Mouse (Mus musculus): Measurements from ENCODE around the gene Prkn. TPM values are rescaled to one million over a fixed set of nuclear protein-coding genes. Genes with fewer than 3 reads are reported as not detected.

The Prkn gene
- total and polyA plus RNA-seq, 2 experiments, result 2.5 to 8.9 TPM

- Histone ChIP-seq H3K27ac (replicated peaks; ENCODE audit: insufficient read depth, low read depth, low read length) (no peak overlapping the region), H3K4me3 (ENCODE audit: insufficient read depth, low read depth, low read length) (no peak overlapping the region), H3K79me2 (ENCODE audit: control insufficient read depth, insufficient read depth, low read length) (no peaks in the 10 kb centered on the region), H3K4me1 (ENCODE audit: control insufficient read depth, insufficient read depth, low read length) (no peaks in the 10 kb centered on the region), H3K9ac (ENCODE audit: low read depth, low read length) (no peak overlapping the region), H3K27me3 (ENCODE audit: control insufficient read depth, insufficient read depth, low read length) (peaks cover 4% of the 10 kb centered on the region; the same call in 1 of the 2 replicates), H3K36me3 (ENCODE audit: control insufficient read depth, insufficient read depth, low read length) (no peaks in the 10 kb centered on the region)
- no peak for TF ChIP-seq POLR2A (IDR thresholded peaks at IDR 0.05; ENCODE audit: extremely low read depth, insufficient read depth, low read length)
- DNase-seq (ENCODE audit: extremely low read depth, low read depth, low spot score), result no peak
- WGBS, result 73% methylated on average over 5 of the region's 5 CpGs
These were observed 1074.3 kb downstream of the Prkn start for GRCm38 (mm10) chr17:11914451-11914850.

- DNase-seq (ENCODE audit: extremely low read depth, low read depth, low spot score), result no peak
- H3K79me2 ChIP-seq (ENCODE audit: control insufficient read depth, insufficient read depth, low read length), result no peaks in the 10 kb centered on the region
- no peak overlapping the region for H3K4me3 ChIP-seq (ENCODE audit: insufficient read depth, low read depth, low read length)
- no peak overlapping the region for H3K27ac ChIP-seq (replicated peaks; ENCODE audit: insufficient read depth, low read depth, low read length)
- TF ChIP-seq POLR2A (IDR thresholded peaks at IDR 0.05; ENCODE audit: extremely low read depth, insufficient read depth, low read length) (no peak), CTCF (IDR thresholded peaks at IDR 0.05; ENCODE audit: low read depth, low read length) (no peak)
- H3K9ac ChIP-seq (ENCODE audit: low read depth, low read length), result no peak overlapping the region
- H3K36me3 ChIP-seq (ENCODE audit: control insufficient read depth, insufficient read depth, low read length), result no peaks in the 10 kb centered on the region
- H3K4me1 ChIP-seq (ENCODE audit: control insufficient read depth, insufficient read depth, low read length), result no peaks in the 10 kb centered on the region
- H3K27me3 ChIP-seq (ENCODE audit: control insufficient read depth, insufficient read depth, low read length), result peaks cover 4% of the 10 kb centered on the region; the same call in 1 of the 2 replicates
- WGBS, result 46% methylated on average over 12 of the region's 12 CpGs
These were observed 1078.1 kb downstream of the Prkn start for GRCm38 (mm10) chr17:11918123-11918801.

- no peak overlapping the region for H3K27ac ChIP-seq (replicated peaks; ENCODE audit: insufficient read depth, low read depth, low read length)
- DNase-seq (ENCODE audit: extremely low read depth, low read depth, low spot score), result no peak
- no peak overlapping the region for H3K4me3 ChIP-seq (ENCODE audit: insufficient read depth, low read depth, low read length)
- H3K36me3 ChIP-seq (ENCODE audit: control insufficient read depth, insufficient read depth, low read length), result no peaks in the 10 kb centered on the region
- H3K9ac ChIP-seq (ENCODE audit: low read depth, low read length), result no peak overlapping the region
- WGBS, result 80% methylated on average over 6 of the region's 6 CpGs
- no peaks in the 10 kb centered on the region for H3K27me3 ChIP-seq (ENCODE audit: control insufficient read depth, insufficient read depth, low read length)
- TF ChIP-seq POLR2A (IDR thresholded peaks at IDR 0.05; ENCODE audit: extremely low read depth, insufficient read depth, low read length), result no peak
- no peak for TF ChIP-seq CTCF (IDR thresholded peaks at IDR 0.05; ENCODE audit: low read depth, low read length)
- no peaks in the 10 kb centered on the region for H3K4me1 ChIP-seq (ENCODE audit: control insufficient read depth, insufficient read depth, low read length)
- no peaks in the 10 kb centered on the region for H3K79me2 ChIP-seq (ENCODE audit: control insufficient read depth, insufficient read depth, low read length)
These were observed 1079.4 kb downstream of the Prkn start for GRCm38 (mm10) chr17:11919581-11919980.

- Histone ChIP-seq H3K4me3 (ENCODE audit: insufficient read depth, low read depth, low read length) (no peak overlapping the region), H3K27ac (replicated peaks; ENCODE audit: insufficient read depth, low read depth, low read length) (no peak overlapping the region), H3K79me2 (ENCODE audit: control insufficient read depth, insufficient read depth, low read length) (no peaks in the 10 kb centered on the region), H3K4me1 (ENCODE audit: control insufficient read depth, insufficient read depth, low read length) (no peaks in the 10 kb centered on the region), H3K9ac (ENCODE audit: low read depth, low read length) (no peak overlapping the region), H3K27me3 (ENCODE audit: control insufficient read depth, insufficient read depth, low read length) (no peaks in the 10 kb centered on the region), H3K36me3 (ENCODE audit: control insufficient read depth, insufficient read depth, low read length) (no peaks in the 10 kb centered on the region)
- 88% methylated on average over 9 of the region's 9 CpGs for WGBS
- TF ChIP-seq CTCF (IDR thresholded peaks at IDR 0.05; ENCODE audit: low read depth, low read length), result no peak
- no peak for TF ChIP-seq POLR2A (IDR thresholded peaks at IDR 0.05; ENCODE audit: extremely low read depth, insufficient read depth, low read length)
- DNase-seq (ENCODE audit: extremely low read depth, low read depth, low spot score), result no peak
These were observed 1080.8 kb downstream of the Prkn start for GRCm38 (mm10) chr17:11921026-11921425.

GRCm38 (mm10) chr17:11923989-11924388 is 1083.8 kb downstream of the Prkn start:
- no peaks in the 10 kb centered on the region for H3K79me2 ChIP-seq (ENCODE audit: control insufficient read depth, insufficient read depth, low read length)
- H3K27me3 ChIP-seq (ENCODE audit: control insufficient read depth, insufficient read depth, low read length), result no peaks in the 10 kb centered on the region
- H3K9ac ChIP-seq (ENCODE audit: low read depth, low read length), result no peak overlapping the region
- WGBS, result 92% methylated on average over 9 of the region's 9 CpGs
- H3K4me3 ChIP-seq (ENCODE audit: insufficient read depth, low read depth, low read length), result no peak overlapping the region
- DNase-seq (ENCODE audit: extremely low read depth, low read depth, low spot score), result no peak
- H3K27ac ChIP-seq (replicated peaks; ENCODE audit: insufficient read depth, low read depth, low read length), result no peak overlapping the region
- no peaks in the 10 kb centered on the region for H3K36me3 ChIP-seq (ENCODE audit: control insufficient read depth, insufficient read depth, low read length)
- H3K4me1 ChIP-seq (ENCODE audit: control insufficient read depth, insufficient read depth, low read length), result no peaks in the 10 kb centered on the region
- TF ChIP-seq CTCF (IDR thresholded peaks at IDR 0.05; ENCODE audit: low read depth, low read length) (no peak), POLR2A (IDR thresholded peaks at IDR 0.05; ENCODE audit: extremely low read depth, insufficient read depth, low read length) (no peak)

- no peak for TF ChIP-seq CTCF (IDR thresholded peaks at IDR 0.05; ENCODE audit: low read depth, low read length)
- no peak for TF ChIP-seq POLR2A (IDR thresholded peaks at IDR 0.05; ENCODE audit: extremely low read depth, insufficient read depth, low read length)
- no peaks in the 10 kb centered on the region for H3K79me2 ChIP-seq (ENCODE audit: control insufficient read depth, insufficient read depth, low read length)
- no peak overlapping the region for H3K27ac ChIP-seq (replicated peaks; ENCODE audit: insufficient read depth, low read depth, low read length)
- H3K9ac ChIP-seq (ENCODE audit: low read depth, low read length), result no peak overlapping the region
- H3K36me3 ChIP-seq (ENCODE audit: control insufficient read depth, insufficient read depth, low read length), result no peaks in the 10 kb centered on the region
- H3K27me3 ChIP-seq (ENCODE audit: control insufficient read depth, insufficient read depth, low read length), result peaks cover 4% of the 10 kb centered on the region; the same call in 1 of the 2 replicates
- WGBS, result 44% methylated on average over 11 of the region's 11 CpGs
- H3K4me1 ChIP-seq (ENCODE audit: control insufficient read depth, insufficient read depth, low read length), result no peaks in the 10 kb centered on the region
- no peak for DNase-seq (ENCODE audit: extremely low read depth, low read depth, low spot score)
- H3K4me3 ChIP-seq (ENCODE audit: insufficient read depth, low read depth, low read length), result no peak overlapping the region
These were observed 1086.7 kb downstream of the Prkn start for GRCm38 (mm10) chr17:11926865-11927386.

Measured in liver, adult 2 months (tissue).